Mouse (Mus musculus): ENCODE results near the gene Iqce. TPM values are rescaled to one million over a fixed set of nuclear protein-coding genes. Genes with fewer than 3 reads are reported as not detected.

Gene Iqce
- polyA plus RNA-seq, 1 experiment from 2014 or later = 29.4 TPM

DNA sequence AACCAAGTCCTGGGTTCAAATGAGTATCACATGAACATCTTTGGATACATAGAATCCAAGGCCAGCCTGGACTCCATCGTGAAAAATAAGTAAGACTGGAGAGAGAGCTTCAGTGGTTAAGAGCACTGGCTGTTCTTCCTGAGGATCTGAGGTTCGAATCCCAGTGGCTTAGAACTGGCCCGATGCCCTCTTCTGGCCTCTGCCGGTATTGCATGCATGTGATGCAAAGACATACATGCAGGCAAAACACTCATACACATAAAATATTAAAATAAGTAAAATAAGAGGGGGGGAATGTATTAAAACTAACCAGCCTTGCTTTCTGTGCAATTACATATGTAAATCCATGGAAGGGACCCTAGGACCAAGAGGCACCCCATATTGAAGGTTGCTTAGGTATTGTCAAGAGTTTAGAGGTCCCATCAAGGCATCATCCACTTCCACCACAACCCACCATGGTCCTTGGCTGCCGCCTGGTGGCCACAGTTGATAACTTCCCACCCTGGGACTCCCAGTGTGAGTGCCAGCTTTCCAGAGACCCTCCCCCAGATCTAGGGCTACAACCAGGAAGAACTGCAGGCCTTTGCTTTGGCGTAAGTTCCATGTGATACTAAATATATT, 82.9 kb downstream of the Iqce start:
- Histone ChIP-seq H3K4me1 (replicated peaks) (peaks cover 23% of the 10 kb centered on the region), H3K4me2 (no peak overlapping the region), H3K27me3 (no peaks in the 10 kb centered on the region), H3K9ac (no peak overlapping the region), H3K9me3 (no peaks in the 10 kb centered on the region), H3K27ac (replicated peaks) (0 out of 2 replicates have a peak overlapping the region, but pooled peaks have one; percentile 47), H3K36me3 (peaks cover 21% of the 10 kb centered on the region), H3K4me3 (no peak overlapping the region)
- ATAC-seq (ENCODE audit: low FRiP score, low read depth) = no peak
- WGBS = 19% methylated on average over 6 of the region's 6 CpGs

DNA sequence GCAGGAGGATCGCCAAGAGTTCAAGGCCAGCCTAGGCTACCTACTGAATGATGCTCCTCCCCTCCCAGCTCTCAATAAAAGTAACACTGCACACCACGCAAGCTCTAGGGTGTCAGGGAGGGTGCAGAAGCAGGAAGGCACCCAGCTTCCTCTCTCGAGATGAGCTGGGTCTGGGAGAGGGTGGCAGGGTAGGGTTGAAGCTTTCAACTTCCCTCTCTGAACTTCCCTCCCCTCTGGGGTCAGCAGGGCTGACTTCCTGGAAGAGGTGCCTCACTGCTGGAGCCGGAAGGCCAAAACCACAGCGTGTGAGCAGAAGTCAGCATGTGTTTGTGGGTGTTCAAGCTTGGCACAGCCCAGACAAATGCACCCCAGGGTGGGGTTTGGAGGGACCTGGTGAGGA, 84.5 kb downstream of the Iqce start:
- Histone ChIP-seq H3K4me2 (no peak overlapping the region), H3K27ac (replicated peaks) (0 out of 2 replicates have a peak overlapping the region, but pooled peaks have one; percentile 17), H3K4me3 (no peak overlapping the region), H3K9ac (no peak overlapping the region), H3K27me3 (no peaks in the 10 kb centered on the region), H3K9me3 (no peaks in the 10 kb centered on the region), H3K4me1 (replicated peaks) (peaks cover 24% of the 10 kb centered on the region), H3K36me3 (peaks cover 8% of the 10 kb centered on the region)
- 85% methylated on average over 5 of the region's 5 CpGs for WGBS
- no peak for ATAC-seq (ENCODE audit: low FRiP score, low read depth)

DNA sequence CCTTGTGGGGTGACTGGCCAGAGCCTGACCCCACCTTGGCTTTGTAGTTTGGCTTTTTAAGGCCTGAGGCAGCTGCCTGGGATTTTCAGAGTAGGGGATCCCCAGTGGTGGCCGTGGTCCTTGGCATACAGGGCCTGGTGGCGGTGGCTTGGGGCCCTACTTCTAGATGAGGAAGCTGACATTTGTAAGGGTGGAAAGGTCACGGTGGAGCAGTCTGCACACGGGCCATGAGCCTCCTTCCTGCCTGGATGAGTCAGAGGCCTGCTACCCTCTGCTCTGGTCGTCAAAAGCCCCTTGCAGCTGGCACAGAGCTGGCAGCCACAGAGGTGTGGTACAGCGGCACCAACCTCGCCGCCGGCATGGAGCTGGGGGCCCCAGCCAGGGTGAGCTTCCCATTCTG, 85.5 kb downstream of the Iqce start:
- H3K36me3 ChIP-seq = no peaks in the 10 kb centered on the region
- no peak overlapping the region for H3K4me2 ChIP-seq
- no peak overlapping the region for H3K9ac ChIP-seq
- H3K27ac ChIP-seq (replicated peaks) = 0 out of 2 replicates have a peak overlapping the region, but pooled peaks have one; percentile 17
- H3K9me3 ChIP-seq = no peaks in the 10 kb centered on the region
- ATAC-seq (ENCODE audit: low FRiP score, low read depth) = no peak
- H3K4me1 ChIP-seq (replicated peaks) = peaks cover 30% of the 10 kb centered on the region
- H3K27me3 ChIP-seq = no peaks in the 10 kb centered on the region
- H3K4me3 ChIP-seq = no peak overlapping the region
- WGBS = 63% methylated on average over 9 of the region's 9 CpGs

GRCm38 (mm10) chr5:140616110-140616503, 86.1 kb downstream of the Iqce start:
- Histone ChIP-seq H3K4me2 (no peak overlapping the region), H3K4me3 (no peak overlapping the region), H3K27ac (replicated peaks) (no peak overlapping the region), H3K4me1 (replicated peaks) (peaks cover 30% of the 10 kb centered on the region), H3K36me3 (no peaks in the 10 kb centered on the region), H3K27me3 (no peaks in the 10 kb centered on the region), H3K9me3 (no peaks in the 10 kb centered on the region), H3K9ac (no peak overlapping the region)
- 77% methylated on average over 6 of the region's 6 CpGs for WGBS
- ATAC-seq (ENCODE audit: low FRiP score, low read depth) = no peak

- Histone ChIP-seq H3K4me1 (replicated peaks) (peaks cover 35% of the 10 kb centered on the region), H3K4me3 (no peak overlapping the region), H3K9ac (no peak overlapping the region), H3K36me3 (no peaks in the 10 kb centered on the region), H3K27me3 (no peaks in the 10 kb centered on the region), H3K9me3 (no peaks in the 10 kb centered on the region), H3K4me2 (no peak overlapping the region), H3K27ac (replicated peaks) (no peak overlapping the region)
- 78% methylated on average over 10 of the region's 10 CpGs for WGBS
- ATAC-seq (ENCODE audit: low FRiP score, low read depth) = no peak
These were observed 86.7 kb downstream of the Iqce start for GRCm38 (mm10) chr5:140615321-140616109.

- WGBS = 69% methylated on average over 4 of the region's 4 CpGs
- H3K4me1 ChIP-seq (replicated peaks) = peaks cover 35% of the 10 kb centered on the region
- no peak for ATAC-seq (ENCODE audit: low FRiP score, low read depth)
- H3K4me3 ChIP-seq = no peak overlapping the region
- H3K36me3 ChIP-seq = no peaks in the 10 kb centered on the region
- H3K9me3 ChIP-seq = no peaks in the 10 kb centered on the region
- H3K9ac ChIP-seq = no peak overlapping the region
- H3K27ac ChIP-seq (replicated peaks) = no peak overlapping the region
- H3K27me3 ChIP-seq = no peaks in the 10 kb centered on the region
- H3K4me2 ChIP-seq = no peak overlapping the region
These were observed 87.3 kb downstream of the Iqce start for GRCm38 (mm10) chr5:140614837-140615236.

GRCm38 (mm10) chr5:140614141-140614540, 88.0 kb downstream of the Iqce start:
- Histone ChIP-seq H3K4me1 (replicated peaks) (peaks cover 34% of the 10 kb centered on the region), H3K36me3 (no peaks in the 10 kb centered on the region), H3K27ac (replicated peaks) (no peak overlapping the region), H3K4me3 (no peak overlapping the region), H3K4me2 (no peak overlapping the region), H3K27me3 (no peaks in the 10 kb centered on the region), H3K9ac (no peak overlapping the region), H3K9me3 (no peaks in the 10 kb centered on the region)
- no peak for ATAC-seq (ENCODE audit: low FRiP score, low read depth)
- WGBS = 96% methylated on average over 10 of the region's 10 CpGs

- Histone ChIP-seq H3K4me2 (peak overlapping the region; percentile 95), H3K27ac (replicated peaks) (peak overlapping the region; percentile 85; the same call in 1 of the 2 replicates), H3K4me1 (replicated peaks) (peaks cover 47% of the 10 kb centered on the region), H3K9ac (no peak overlapping the region), H3K9me3 (no peaks in the 10 kb centered on the region), H3K27me3 (0 out of 2 replicates have a peak, but pooled peaks cover 2% of the 10 kb centered on the region), H3K36me3 (no peaks in the 10 kb centered on the region), H3K4me3 (peak overlapping the region; percentile 55; the same call in 1 of the 2 replicates)
- 20% methylated on average over 16 of the region's 18 CpGs for WGBS
- no peak for ATAC-seq (ENCODE audit: low FRiP score, low read depth)
These were observed 90.0 kb downstream of the Iqce start for GRCm38 (mm10) chr5:140612191-140612590.

Other genes starting within 250 kb of the Iqce start
- gene Chst12, start 196.8 kb downstream of the Iqce start, polyA plus RNA-seq (2015; fragmentation: Nextera tagmentation; extraction: Ambion mirVana) = 25.2 and 26.1 TPM in 2 replicates
- not detected in 2 replicates for gene Grifin, start 137.3 kb downstream of the Iqce start, polyA plus RNA-seq (2015; fragmentation: Nextera tagmentation; extraction: Ambion mirVana)
- gene Lfng, start 95.1 kb downstream of the Iqce start, polyA plus RNA-seq (2015; fragmentation: Nextera tagmentation; extraction: Ambion mirVana) = 28.4 and 28.8 TPM in 2 replicates
- 84.6 and 85.2 TPM in 2 replicates for gene Ttyh3, start 53.3 kb downstream of the Iqce start, polyA plus RNA-seq (2015; fragmentation: Nextera tagmentation; extraction: Ambion mirVana)
- 24.9 TPM in 2 replicates for gene Brat1, start 2.6 kb upstream of the Iqce start, polyA plus RNA-seq (2015; fragmentation: Nextera tagmentation; extraction: Ambion mirVana)
- gene Amz1, start 21.7 kb upstream of the Iqce start, polyA plus RNA-seq (2015; fragmentation: Nextera tagmentation; extraction: Ambion mirVana) = 3.9 and 5.1 TPM in 2 replicates
- gene Gna12, start 128.1 kb upstream of the Iqce start, polyA plus RNA-seq (2015; fragmentation: Nextera tagmentation; extraction: Ambion mirVana) = 62.0 and 70.0 TPM in 2 replicates

All from hindbrain, embryonic 15.5 days (tissue).